Mouse (Mus musculus): ENCODE measurements at regions not wholly inside any gene's neighbourhood (a gene's known extent, or its start where the extent isn't known, plus 50 kb on each side); places are given as distances from the start of the nearest gene placed in this dataset.

- TF ChIP-seq POLR2A (IDR thresholded peaks at IDR 0.05; ENCODE audit: borderline replicate concordance, insufficient read depth, low read length) (no peak), CTCF (IDR thresholded peaks at IDR 0.05; ENCODE audit: borderline replicate concordance, insufficient read depth, low read depth, low read length) (no peak)
Observed at GRCm38 (mm10) chr12:54288041-54288502, 84.4 kb upstream of the Egln3 start.

All from cerebellum, adult 2 months (tissue).